Mouse (Mus musculus) erythroblast, adult 5-6 weeks (primary cell): ENCODE data around the gene Gorasp2. TPM values are rescaled to one million over a fixed set of nuclear protein-coding genes. Genes with fewer than 3 reads are reported as not detected.
A peak's percentile ranks its signal among the peaks of the same experiment; 100 is the strongest.

Experiments
- ATAC-seq: replicated peaks from 2 replicates; pipeline ENCODE4 v1.8.0; 2016; ENCODE audit warnings: moderate number of reproducible peaks, mild to moderate bottlenecking, moderate TSS enrichment, inconsistent platforms; ENCODE audit not compliant: poor library complexity, low FRiP score, severe bottlenecking
- total RNA-seq, 2 experiments: library from RNA; stranded (forward) in 1 of 2; stranded (reverse) in 1 of 2; fragments of 150-400 nt in 1 of 2; fragments of 200-764, 138-1000 nt in 1 of 2; gene quantifications; 2 replicates each; pipeline versions ENCODE4 v1.2.3 to v1.2.4; 2015 to 2017; ENCODE audit warnings: low replicate concordance in 2 of 2

Gene Gorasp2
- 51.6 and 57.8 TPM in 2 replicates for total RNA-seq (2015; ENCODE audit: low replicate concordance)
- total RNA-seq (2017; ENCODE audit: low replicate concordance), result 7.0 and 10.2 TPM in 2 replicates

GRCm38 (mm10) chr2:70660887-70661714 is at the start of gene Gorasp2:
Gene Gorasp2 (plus strand): TSS chr2:70661576.
- peak; percentile 96 for ATAC-seq

- ATAC-seq, result no peak
Measured at GRCm38 (mm10) chr2:70614745-70615351, 46.5 kb upstream of the Gorasp2 start.

DNA sequence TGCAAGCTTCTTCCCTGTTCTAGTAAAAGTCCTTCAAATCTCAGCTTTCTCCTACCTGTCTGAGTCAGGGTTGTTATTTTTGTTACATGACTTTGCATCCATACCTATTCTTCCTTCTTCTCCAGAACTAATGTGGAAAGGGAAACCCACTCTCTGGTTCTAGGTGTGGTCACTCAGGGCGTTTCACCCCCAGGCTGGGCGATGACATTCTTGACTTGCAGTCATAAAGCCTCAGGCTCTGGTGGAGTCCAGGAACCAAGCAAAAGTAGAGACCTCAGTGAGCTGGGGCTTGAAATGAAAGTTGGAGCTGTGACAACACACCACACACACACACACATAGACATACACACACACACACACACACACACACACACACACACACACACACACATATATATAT is 45.3 kb upstream of the Gorasp2 start:
- no peak for ATAC-seq

- ATAC-seq, result no peak
Measured at GRCm38 (mm10) chr2:70616617-70617016, 44.8 kb upstream of the Gorasp2 start.

GRCm38 (mm10) chr2:70619232-70619835 is 42.0 kb upstream of the Gorasp2 start:
- no peak for ATAC-seq

- ATAC-seq, result no peak
Measured at GRCm38 (mm10) chr2:70620225-70620624, 41.2 kb upstream of the Gorasp2 start.

DNA sequence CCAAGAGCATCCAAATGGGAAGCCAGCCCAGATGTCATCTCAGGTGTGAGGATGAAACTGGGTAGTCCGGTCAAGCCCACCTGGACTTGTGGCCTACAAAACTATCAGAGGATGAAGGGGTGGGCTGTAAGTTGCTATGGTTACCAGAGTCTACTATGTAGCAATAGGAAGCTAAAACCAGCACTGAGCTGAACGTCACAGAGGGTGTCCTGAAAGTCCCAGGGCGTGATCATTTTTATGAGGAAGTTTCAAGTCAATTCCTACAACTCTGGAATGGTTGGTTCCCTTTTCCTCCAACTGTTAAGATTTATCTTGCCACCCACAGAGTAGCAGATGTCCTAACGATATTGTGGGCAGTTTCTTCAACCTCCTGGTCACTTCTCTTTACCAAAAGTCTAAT is 39.1 kb upstream of the Gorasp2 start:
- ATAC-seq, result no peak

DNA sequence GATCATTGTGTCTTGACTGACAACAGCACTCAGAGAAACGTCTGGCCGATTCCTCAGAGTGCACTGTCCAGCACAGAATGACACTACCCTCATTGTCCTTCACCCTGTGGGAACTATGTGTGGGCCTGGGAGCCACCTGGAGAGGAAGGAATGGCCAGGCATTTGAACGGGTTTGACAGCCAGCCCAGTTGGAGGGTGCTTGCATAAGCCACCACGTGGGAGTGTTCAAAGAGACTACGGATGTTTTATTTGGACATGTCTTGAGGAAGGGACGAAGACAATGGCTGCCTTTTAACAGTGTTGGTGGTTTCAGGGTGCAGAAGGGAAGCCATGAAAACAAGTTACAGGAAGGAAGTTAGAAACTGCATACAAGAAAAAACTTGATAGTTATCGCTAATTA is 35.6 kb upstream of the Gorasp2 start:
- ATAC-seq, result no peak

GRCm38 (mm10) chr2:70628397-70628796 is 33.0 kb upstream of the Gorasp2 start:
- no peak for ATAC-seq

DNA sequence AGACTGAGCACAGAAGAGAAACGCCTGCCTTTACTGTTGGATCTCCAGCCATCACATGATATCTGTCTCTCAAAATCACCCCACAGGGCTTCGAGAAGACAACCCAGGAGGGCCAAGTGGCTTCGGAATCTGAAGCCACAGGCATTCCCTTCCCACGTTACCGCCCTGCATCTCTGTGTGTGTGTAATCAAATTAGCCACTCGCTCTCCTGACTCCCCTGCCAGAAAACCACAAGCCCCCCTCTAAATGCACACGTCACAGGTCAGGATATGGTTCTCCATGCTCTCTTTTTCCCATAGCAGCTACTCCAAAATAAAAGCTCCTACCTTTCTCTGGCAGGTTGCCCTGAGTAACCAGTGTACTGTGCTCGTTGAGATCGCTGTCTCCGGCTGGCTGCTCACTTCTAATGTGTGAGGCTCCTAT is 32.0 kb upstream of the Gorasp2 start:
- ATAC-seq, result no peak

DNA sequence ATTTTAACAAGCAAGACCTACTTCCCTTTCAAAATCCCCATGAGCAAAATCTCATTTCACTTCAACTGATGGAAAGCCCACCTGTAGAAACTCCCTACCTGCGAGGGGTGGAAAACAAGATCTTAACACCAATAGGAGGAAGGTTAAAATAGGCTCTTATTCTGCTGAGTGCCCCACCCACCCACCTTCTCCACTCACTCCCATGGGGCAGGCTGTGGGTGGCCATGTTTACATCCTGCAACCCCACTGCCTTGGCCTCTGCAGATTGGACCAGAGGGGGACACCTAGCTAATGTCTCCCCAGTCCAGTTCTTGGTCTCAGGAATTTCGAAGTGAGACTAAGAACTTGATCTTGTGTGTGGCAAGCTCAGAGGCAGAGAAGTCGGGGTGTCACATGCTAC is 31.5 kb upstream of the Gorasp2 start:
- no peak for ATAC-seq

- ATAC-seq, result no peak
Measured at GRCm38 (mm10) chr2:70631321-70631720, 30.1 kb upstream of the Gorasp2 start.

DNA sequence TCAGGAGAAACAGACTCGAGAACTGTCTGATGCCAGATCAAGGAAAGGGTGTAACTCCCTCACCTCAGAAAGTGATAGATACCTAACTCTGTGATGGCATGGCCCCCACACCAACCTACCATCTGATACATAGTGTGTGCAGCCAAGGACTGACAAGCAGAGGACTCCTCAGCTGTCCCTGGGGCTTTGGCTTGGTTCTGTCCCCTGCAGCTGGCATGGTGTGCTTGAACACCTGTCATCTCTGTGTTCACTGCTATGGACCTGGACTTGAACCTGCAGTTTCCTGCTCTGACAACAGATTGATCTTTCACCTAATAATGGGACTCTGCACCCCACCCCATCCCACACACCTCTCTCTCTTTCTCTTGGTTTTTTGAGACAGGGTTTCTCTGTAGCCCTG is 29.0 kb upstream of the Gorasp2 start:
- ATAC-seq, result no peak

DNA sequence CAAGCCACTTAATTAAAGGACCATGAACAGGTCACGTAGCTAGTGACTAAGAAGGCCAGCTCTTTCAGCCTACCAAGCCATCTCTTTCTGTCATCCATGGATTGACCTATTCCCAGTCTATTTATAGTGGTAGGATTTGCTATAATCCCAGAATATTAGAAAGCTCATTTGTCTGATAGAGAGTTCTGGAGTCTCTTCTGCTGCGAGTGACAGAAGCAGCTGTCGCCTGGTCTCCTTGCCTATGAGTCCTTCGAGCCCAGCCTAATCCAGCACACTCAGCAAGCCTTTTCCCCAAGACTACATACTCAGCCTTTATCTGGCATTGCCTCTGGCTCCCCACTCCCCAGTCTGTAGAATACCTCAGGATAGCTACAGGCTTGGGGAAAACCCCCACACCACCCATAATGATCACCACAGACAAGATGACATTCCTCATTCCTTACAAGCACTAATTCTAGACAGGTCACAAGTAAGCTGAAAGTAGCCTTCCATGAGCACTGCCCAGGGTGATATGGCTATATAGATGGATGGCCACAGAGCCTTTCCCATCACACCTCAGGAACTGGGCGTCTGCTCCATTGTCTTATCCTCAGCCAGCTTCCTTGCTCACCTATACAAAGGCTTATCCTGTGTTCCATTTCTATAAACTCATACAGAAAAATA is 27.2 kb upstream of the Gorasp2 start:
- no peak for ATAC-seq

DNA sequence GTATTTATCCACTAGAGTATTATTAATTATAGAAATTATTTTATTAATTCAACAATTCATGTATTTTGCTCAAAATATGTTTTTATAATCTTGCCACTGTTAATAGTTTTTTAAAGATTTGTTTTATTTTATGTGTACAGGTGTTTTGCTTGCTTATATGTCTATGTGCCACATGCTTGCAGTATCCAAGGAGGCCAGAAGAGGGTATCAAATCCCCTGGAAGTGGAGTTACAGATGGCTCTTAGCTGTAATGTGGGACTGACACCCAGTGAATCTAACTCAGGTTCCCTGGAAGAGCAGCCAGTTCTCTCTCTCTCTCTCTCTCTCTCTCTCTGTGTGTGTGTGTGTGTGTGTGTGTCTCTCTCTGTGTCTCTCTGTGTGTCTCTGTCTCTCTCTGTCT is 20.4 kb upstream of the Gorasp2 start:
- ATAC-seq, result no peak

DNA sequence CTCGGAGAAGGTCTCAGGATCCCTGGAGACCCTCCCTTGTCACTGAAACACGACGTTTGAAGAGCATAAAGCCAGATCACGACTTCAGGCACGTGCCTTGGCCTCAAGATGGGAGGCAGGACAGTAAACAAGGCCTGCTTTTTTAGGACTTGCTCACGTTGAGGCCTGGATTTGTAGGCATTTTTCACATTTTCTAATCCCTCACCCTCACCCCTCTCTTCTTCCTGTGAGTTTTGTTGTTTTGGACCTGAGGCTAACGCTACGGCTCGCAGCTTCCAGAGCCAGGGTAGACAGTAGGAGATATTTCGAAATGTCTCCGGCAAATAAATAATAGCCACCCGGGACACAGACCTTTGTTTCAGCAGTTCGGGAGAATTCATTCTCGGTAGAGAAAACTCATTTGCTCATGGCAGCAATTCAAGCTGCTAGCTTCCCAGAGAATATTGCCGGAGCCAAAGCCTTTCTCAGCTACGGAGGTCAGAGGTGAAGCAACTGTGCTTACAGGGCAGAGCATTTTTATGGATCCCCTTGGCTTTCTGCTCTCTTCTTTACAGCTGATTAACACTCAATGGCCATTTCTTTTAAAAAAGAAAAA is 18.3 kb upstream of the Gorasp2 start:
- ATAC-seq, result no peak

DNA sequence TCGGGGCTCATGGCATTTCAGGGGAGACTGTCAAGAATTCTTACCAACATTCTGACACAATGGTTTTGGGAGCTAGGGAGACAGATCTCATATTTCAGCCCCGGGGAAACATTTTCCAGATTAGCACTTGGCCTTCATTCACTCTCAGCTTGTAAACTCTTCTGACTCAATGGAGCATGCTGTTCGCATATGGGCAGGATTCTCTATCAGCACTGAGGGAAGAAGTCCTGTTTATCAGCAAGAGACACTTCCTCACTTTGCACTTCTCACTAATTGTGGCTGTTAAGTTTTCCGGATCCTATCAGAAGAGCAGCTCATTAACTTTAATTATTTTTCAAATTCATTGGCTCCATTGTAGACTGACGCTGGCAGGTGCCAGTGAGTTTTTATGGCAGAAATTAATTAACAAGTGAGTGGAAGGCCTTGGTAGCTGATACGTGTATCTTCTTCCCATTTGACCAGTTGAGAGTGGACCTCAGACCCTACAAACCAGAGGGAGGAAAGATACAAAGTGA is 16.1 kb upstream of the Gorasp2 start:
- ATAC-seq, result no peak

DNA sequence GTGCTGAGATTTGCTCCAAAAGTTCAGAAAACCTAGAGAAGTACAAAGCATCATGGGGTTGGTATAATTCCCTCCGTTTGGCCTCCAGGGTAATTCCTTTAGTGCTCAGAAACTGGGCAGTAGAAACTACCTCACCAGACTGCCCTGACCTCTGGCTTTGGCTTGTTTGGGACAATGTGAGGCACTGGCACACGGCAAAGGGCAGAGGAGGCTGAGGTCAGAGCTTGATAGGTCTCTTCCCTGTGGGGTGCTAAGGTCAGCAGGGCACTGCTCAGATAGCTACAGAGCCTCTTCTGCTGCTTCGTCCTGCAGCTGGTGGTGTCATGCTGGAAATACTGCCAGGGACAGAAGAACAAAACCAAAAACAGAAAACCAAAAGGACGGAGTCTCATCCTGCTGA is 13.7 kb upstream of the Gorasp2 start:
- ATAC-seq, result no peak

DNA sequence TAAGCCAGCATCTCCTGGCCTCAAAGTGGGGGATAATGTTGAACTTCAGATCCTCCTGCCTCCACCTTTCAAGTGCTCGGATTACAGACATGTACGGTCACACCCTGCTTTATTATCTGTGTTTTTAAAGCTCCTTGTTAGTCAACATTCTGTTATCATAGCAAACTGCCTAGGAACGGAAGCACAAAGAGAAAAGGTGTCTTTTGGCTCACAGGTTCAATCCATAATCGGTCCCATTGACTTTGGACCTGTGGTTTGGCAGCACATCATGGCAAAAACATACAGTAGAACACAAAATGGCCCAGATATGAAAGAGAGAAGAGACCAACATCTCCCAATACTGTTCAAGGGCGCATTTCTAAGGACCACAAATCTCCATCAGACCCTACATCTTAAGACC is 13.1 kb upstream of the Gorasp2 start:
- no peak for ATAC-seq

- ATAC-seq, result no peak
Measured at GRCm38 (mm10) chr2:70649471-70649870, 11.9 kb upstream of the Gorasp2 start.
